Mouse (Mus musculus): Measurements from ENCODE around the gene Rhox10.

The Rhox10 gene

GRCm38 (mm10) chrX:38066175-38066574, at the start of gene Rhox10:
Gene Rhox10, plus strand, starts transcription at chrX:38066475.
- WGBS: 85% methylated on average over 11 of the region's 11 CpGs

GRCm38 (mm10) chrX:38018597-38018996, 47.7 kb upstream of the Rhox10 start, which contains the start of gene Btg1-ps1:
Gene Btg1-ps1, minus strand, starts transcription at chrX:38018815.

GRCm38 (mm10) chrX:38033841-38034240, 32.4 kb upstream of the Rhox10 start:
- 73% methylated on average over 2 of the region's 2 CpGs for WGBS

GRCm38 (mm10) chrX:38039666-38040065, 26.6 kb upstream of the Rhox10 start:
- WGBS: 97% methylated on average over 5 of the region's 5 CpGs

GRCm38 (mm10) chrX:38043014-38043413, 23.3 kb upstream of the Rhox10 start, which contains the start of gene Btg1-ps2:
Gene Btg1-ps2, minus strand, starts transcription at chrX:38043114.

GRCm38 (mm10) chrX:38061544-38061943, 4.7 kb upstream of the Rhox10 start:
- 4% methylated on average over 1 of the region's 1 CpGs for WGBS

GRCm38 (mm10) chrX:38084226-38084625, 18.0 kb downstream of the Rhox10 start:
- WGBS: 8% methylated on average over 12 of the region's 12 CpGs

- 85% methylated on average over 9 of the region's 9 CpGs for WGBS
Measured at GRCm38 (mm10) chrX:38085041-38085440, 18.8 kb downstream of the Rhox10 start, which contains the start of gene Rhox11. Gene Rhox11, minus strand, starts transcription at chrX:38085141.

- 87% methylated on average over 4 of the region's 4 CpGs for WGBS
Measured at GRCm38 (mm10) chrX:38110807-38111206, 44.5 kb downstream of the Rhox10 start, which contains the start of gene Rhox12. Gene Rhox12, minus strand, starts transcription at chrX:38110907.

GRCm38 (mm10) chrX:38120982-38121381, 54.7 kb downstream of the Rhox10 start, which contains the start of gene Rhox13:
Gene Rhox13, plus strand, starts transcription at chrX:38121219.
- WGBS: 96% methylated on average over 20 of the region's 20 CpGs

Measured in cerebral cortex, adult 2 months (tissue).